Mouse (Mus musculus) midbrain, embryonic 15.5 days (tissue): ENCODE data around the gene Gm49325. TPM values are rescaled to one million over a fixed set of nuclear protein-coding genes. Genes with fewer than 3 reads are reported as not detected.

ENCODE experiments used
- ATAC-seq: fragments of 200-750 bp; cut with Nextera tagmentation; replicated peaks from 2 replicates; pipeline ENCODE4 v1.8.0; 2017; ENCODE audit warnings: moderate TSS enrichment
- H3K27ac ChIP-seq: fragments of 300-500 bp; sonication (generic); 2 replicates; pipeline ENCODE4 v1.5.1; 2015; ENCODE audit warnings: mild to moderate bottlenecking, inconsistent platforms
- H3K27me3 ChIP-seq: fragments of 300-500 bp; sonication (generic); replicated peaks from 2 replicates; pipeline ENCODE4 v1.6.1; 2015; ENCODE audit warnings: inconsistent platforms
- H3K36me3 ChIP-seq: fragments of 300-500 bp; sonication (generic); replicated peaks from 2 replicates; pipeline ENCODE4 v1.6.1; 2015; ENCODE audit warnings: inconsistent platforms
- H3K4me1 ChIP-seq: fragments of 300-500 bp; sonication (generic); 2 replicates; pipeline ENCODE4 v1.6.1; 2015; ENCODE audit warnings: inconsistent platforms
- H3K4me2 ChIP-seq: fragments of 300-500 bp; sonication (generic); 2 replicates; pipeline ENCODE4 v1.6.1; 2015; ENCODE audit warnings: inconsistent platforms, mild to moderate bottlenecking, moderate library complexity
- H3K4me3 ChIP-seq: fragments of 300-500 bp; sonication (generic); 2 replicates; pipeline ENCODE4 v1.5.1; 2015; ENCODE audit warnings: mild to moderate bottlenecking, inconsistent platforms
- H3K9ac ChIP-seq: fragments of 300-500 bp; sonication (generic); 2 replicates; pipeline ENCODE4 v1.6.1; 2015; ENCODE audit warnings: mild to moderate bottlenecking, inconsistent platforms
- H3K9me3 ChIP-seq: fragments of 300-500 bp; sonication (generic); 2 replicates; pipeline ENCODE4 v1.6.1; 2016; ENCODE audit warnings: inconsistent platforms
- WGBS: fragments of 180-500 bp; shearing (Covaris S2); methylation state at CpG from one replicate; pipeline ENCODE4 v1.1.7; 2015; ENCODE audit warnings: mixed read lengths; 5-methylcytosine and 5-hydroxymethylcytosine counted together
- polyA plus RNA-seq: library from polyadenylated mRNA; unstranded; fragments of >200 nt; fragmentation: Nextera tagmentation; extraction: Ambion mirVana; gene quantifications from 2 replicates; pipeline ENCODE4 v1.2.1, GENCODE M21; 2015

Gene Gm49325
- polyA plus RNA-seq, 1 experiment from 2014 or later, result not detected

- H3K36me3 ChIP-seq, result no peaks in the 10 kb centered on the region
Observed at GRCm38 (mm10) chr10:77580027-77580920, 25.7 kb upstream of the Gm49325 start.

GRCm38 (mm10) chr10:77581023-77581407 lies 25.0 kb upstream of the Gm49325 start:
- H3K4me3 ChIP-seq, result peak overlapping the region; percentile 64
- peak; percentile 25; the same call in 1 of the 2 replicates for ATAC-seq
- peak overlapping the region; percentile 87 for H3K4me2 ChIP-seq
- H3K9ac ChIP-seq, result peak overlapping the region; percentile 65
- H3K27ac ChIP-seq, result peak overlapping the region; percentile 89
- H3K36me3 ChIP-seq, result no peaks in the 10 kb centered on the region
- 8% methylated on average over 8 of the region's 8 CpGs for WGBS
- H3K27me3 ChIP-seq, result no peaks in the 10 kb centered on the region
- peaks cover 27% of the 10 kb centered on the region for H3K4me1 ChIP-seq
- H3K9me3 ChIP-seq, result no peaks in the 10 kb centered on the region

More at GRCm38 (mm10) chr10:77580027-77580920, 25.7 kb upstream of the Gm49325 start:
- 64% methylated on average over 10 of the region's 10 CpGs for WGBS
- Histone ChIP-seq H3K27ac (no peak overlapping the region), H3K4me3 (no peak overlapping the region), H3K4me1 (peaks cover 25% of the 10 kb centered on the region), H3K4me2 (peak overlapping the region; percentile 87; the same call in 1 of the 2 replicates), H3K27me3 (no peaks in the 10 kb centered on the region), H3K9ac (no peak overlapping the region), H3K9me3 (no peaks in the 10 kb centered on the region)
- no peak for ATAC-seq

GRCm38 (mm10) chr10:77581408-77582284 lies 24.4 kb upstream of the Gm49325 start, which contains the start of gene Pttg1ip:
Gene Pttg1ip, plus strand, starts transcription at chr10:77581720.
- H3K4me2 ChIP-seq, result peak within 1 kb of the TSS; percentile 87
- no peaks in the 10 kb centered on the region for H3K9me3 ChIP-seq
- H3K4me1 ChIP-seq, result peaks cover 32% of the 10 kb centered on the region
- H3K27me3 ChIP-seq, result no peaks in the 10 kb centered on the region
- ATAC-seq, result peak; percentile 98
- under 1% methylated on average over 63 of the region's 64 CpGs for WGBS
- H3K4me3 ChIP-seq, result peak within 1 kb of the TSS; percentile 64
- no peaks in the 10 kb centered on the region for H3K36me3 ChIP-seq
- H3K27ac ChIP-seq, result peak within 1 kb of the TSS; percentile 89
- H3K9ac ChIP-seq, result peak within 1 kb of the TSS; percentile 80

- Histone ChIP-seq H3K9me3 (no peaks in the 10 kb centered on the region), H3K9ac (peak overlapping the region; percentile 80), H3K4me1 (peaks cover 36% of the 10 kb centered on the region), H3K4me3 (peak overlapping the region; percentile 64), H3K36me3 (no peaks in the 10 kb centered on the region), H3K27me3 (no peaks in the 10 kb centered on the region), H3K27ac (peak overlapping the region; percentile 84; the same call in 1 of the 2 replicates), H3K4me2 (peak overlapping the region; percentile 87)
- 8% methylated on average over 8 of the region's 8 CpGs for WGBS
- no peak; the same call in 1 of the 2 replicates for ATAC-seq
Observed at GRCm38 (mm10) chr10:77582285-77582618, 23.7 kb upstream of the Gm49325 start.

- no peak overlapping the region for H3K9ac ChIP-seq
- WGBS, result 82% methylated on average over 10 of the region's 10 CpGs
- H3K4me3 ChIP-seq, result no peak overlapping the region
- ATAC-seq, result no peak
- peaks cover 41% of the 10 kb centered on the region for H3K4me1 ChIP-seq
- no peaks in the 10 kb centered on the region for H3K9me3 ChIP-seq
- no peaks in the 10 kb centered on the region for H3K36me3 ChIP-seq
- H3K27ac ChIP-seq, result no peak overlapping the region
- no peak overlapping the region for H3K4me2 ChIP-seq
- no peaks in the 10 kb centered on the region for H3K27me3 ChIP-seq
Observed at GRCm38 (mm10) chr10:77583795-77584422, 22.1 kb upstream of the Gm49325 start.

GRCm38 (mm10) chr10:77586637-77587036 lies 19.4 kb upstream of the Gm49325 start:
- Histone ChIP-seq H3K27me3 (no peaks in the 10 kb centered on the region), H3K4me1 (peaks cover 40% of the 10 kb centered on the region), H3K27ac (no peak overlapping the region), H3K4me2 (no peak overlapping the region), H3K36me3 (no peaks in the 10 kb centered on the region; the same call in 1 of the 2 replicates), H3K4me3 (no peak overlapping the region), H3K9ac (no peak overlapping the region), H3K9me3 (no peaks in the 10 kb centered on the region)
- no peak for ATAC-seq
- WGBS, result 94% methylated on average over 3 of the region's 3 CpGs

GRCm38 (mm10) chr10:77587091-77587775 lies 18.8 kb upstream of the Gm49325 start:
- WGBS, result 94% methylated on average over 6 of the region's 6 CpGs
- Histone ChIP-seq H3K9ac (no peak overlapping the region), H3K27ac (no peak overlapping the region), H3K36me3 (no peaks in the 10 kb centered on the region; the same call in 1 of the 2 replicates), H3K9me3 (no peaks in the 10 kb centered on the region), H3K4me2 (no peak overlapping the region), H3K4me1 (peaks cover 39% of the 10 kb centered on the region), H3K27me3 (no peaks in the 10 kb centered on the region), H3K4me3 (no peak overlapping the region)
- no peak for ATAC-seq

- H3K4me3 ChIP-seq, result no peak overlapping the region
- no peak overlapping the region for H3K27ac ChIP-seq
- H3K4me1 ChIP-seq, result peaks cover 31% of the 10 kb centered on the region
- ATAC-seq, result no peak
- 94% methylated on average over 2 of the region's 2 CpGs for WGBS
- H3K27me3 ChIP-seq, result no peaks in the 10 kb centered on the region
- peaks cover under 1% of the 10 kb centered on the region; the same call in 1 of the 2 replicates for H3K36me3 ChIP-seq
- H3K4me2 ChIP-seq, result no peak overlapping the region
- H3K9me3 ChIP-seq, result no peaks in the 10 kb centered on the region
- H3K9ac ChIP-seq, result no peak overlapping the region
Observed at GRCm38 (mm10) chr10:77588036-77588435, 18.0 kb upstream of the Gm49325 start.

GRCm38 (mm10) chr10:77589117-77589516 lies 16.9 kb upstream of the Gm49325 start:
- Histone ChIP-seq H3K4me2 (no peak overlapping the region), H3K27ac (0 out of 2 replicates have a peak overlapping the region, but pooled peaks have one; percentile 35), H3K4me1 (peaks cover 20% of the 10 kb centered on the region), H3K36me3 (peaks cover 10% of the 10 kb centered on the region), H3K27me3 (no peaks in the 10 kb centered on the region), H3K4me3 (no peak overlapping the region), H3K9ac (no peak overlapping the region), H3K9me3 (no peaks in the 10 kb centered on the region)
- no peak for ATAC-seq
- 84% methylated on average over 7 of the region's 7 CpGs for WGBS

- Histone ChIP-seq H3K4me2 (no peak overlapping the region), H3K9me3 (no peaks in the 10 kb centered on the region), H3K9ac (no peak overlapping the region), H3K4me1 (peaks cover 19% of the 10 kb centered on the region; the same call in 1 of the 2 replicates), H3K36me3 (peaks cover 16% of the 10 kb centered on the region), H3K27ac (no peak overlapping the region), H3K4me3 (no peak overlapping the region), H3K27me3 (no peaks in the 10 kb centered on the region)
- no peak for ATAC-seq
- 73% methylated on average over 8 of the region's 8 CpGs for WGBS
Observed at GRCm38 (mm10) chr10:77589749-77590148, 16.2 kb upstream of the Gm49325 start.

GRCm38 (mm10) chr10:77590812-77591211 lies 15.2 kb upstream of the Gm49325 start:
- no peaks in the 10 kb centered on the region for H3K27me3 ChIP-seq
- H3K4me1 ChIP-seq, result peaks cover 19% of the 10 kb centered on the region; the same call in 1 of the 2 replicates
- H3K4me3 ChIP-seq, result no peak overlapping the region
- H3K36me3 ChIP-seq, result peaks cover 21% of the 10 kb centered on the region
- ATAC-seq, result peak; percentile 21; the same call in 1 of the 2 replicates
- 42% methylated on average over 6 of the region's 6 CpGs for WGBS
- no peaks in the 10 kb centered on the region for H3K9me3 ChIP-seq
- H3K9ac ChIP-seq, result no peak overlapping the region
- H3K27ac ChIP-seq, result no peak overlapping the region
- no peak overlapping the region for H3K4me2 ChIP-seq
